ENCODE assay signal across 8 mouse cellular contexts in genomic region chr4:152130771-152131653, GRCm38 (mm10). TPM values are rescaled to one million over a fixed set of nuclear protein-coding genes. Genes with fewer than 3 reads are reported as not detected.
DNase-seq lines count a peak whose midpoint lies in the region; ATAC-seq and TF ChIP-seq lines count a peak whose summit lies in the region.

No protein-coding gene starts in this region.

- H3K9me3 ChIP-seq in intestine, embryonic 14.5 days (ENCODE audit: control insufficient read depth, low read length), result no peaks in the 10 kb centered on the region
- H3K9me3 ChIP-seq in liver, embryonic 14.5 days (ENCODE audit: control insufficient read depth, low read length), result no peaks in the 10 kb centered on the region

- under 1% methylated on average over 85 of the region's 85 CpGs for WGBS in bone marrow, adult 2 months
- WGBS in intestine, embryonic 14.5 days, result under 1% methylated on average over 69 of the region's 85 CpGs
- WGBS in liver, embryonic 14.5 days (ENCODE audit: insufficient replicate concordance), result under 1% methylated on average over 84 of the region's 85 CpGs

- peak overlapping the region; percentile 37 for H3K9ac ChIP-seq in intestine, embryonic 14.5 days (ENCODE audit: low read length)
- no peak overlapping the region for H3K9ac ChIP-seq in liver, embryonic 14.5 days (replicated peaks)

- H3K4me2 ChIP-seq in intestine, embryonic 14.5 days (ENCODE audit: low read length), result peak overlapping the region; percentile 62
- peak overlapping the region; percentile 53 for H3K4me2 ChIP-seq in liver, embryonic 14.5 days (ENCODE audit: low read depth)

- TF ChIP-seq EP300 in liver, embryonic 14.5 days (IDR thresholded peaks at IDR 0.05; ENCODE audit: low read depth), result no peak

- no peak for TF ChIP-seq POLR2A in bone marrow, adult 2 months (IDR thresholded peaks at IDR 0.05; ENCODE audit: borderline replicate concordance, control insufficient read depth, low read depth, low read length)

- peak; percentile 21; the same call in 1 of the 2 replicates for TF ChIP-seq CTCF in bone marrow, adult 2 months (IDR thresholded peaks at IDR 0.05; ENCODE audit: control insufficient read depth, insufficient read depth, low read length)
- peak; percentile 59 for TF ChIP-seq CTCF in liver, embryonic 14.5 days (IDR thresholded peaks at IDR 0.05; ENCODE audit: low read depth)

- peaks cover 82% of the 10 kb centered on the region for H3K27me3 ChIP-seq in intestine, embryonic 14.5 days (replicated peaks; ENCODE audit: control insufficient read depth, insufficient read depth, low read length)
- H3K27me3 ChIP-seq in liver, embryonic 14.5 days (ENCODE audit: control insufficient read depth, insufficient read depth, low read length), result peaks cover 85% of the 10 kb centered on the region

- no peak overlapping the region for H3K4me3 ChIP-seq in bone marrow, adult 2 months (replicated peaks; ENCODE audit: control insufficient read depth, low read depth, low read length)
- H3K4me3 ChIP-seq in intestine, embryonic 14.5 days (ENCODE audit: low read depth, low read length), result peak overlapping the region; percentile 31
- peak overlapping the region; percentile 7 to 45; a peak in 2 of 4 replicates for H3K4me3 ChIP-seq in liver, embryonic 14.5 days (ENCODE audit: insufficient read depth in 1 of 2, low read depth in 2 of 2, low read length in 2 of 2)

- no peaks in the 10 kb centered on the region for H3K4me1 ChIP-seq in bone marrow, adult 2 months (ENCODE audit: control insufficient read depth, insufficient read depth, low read length)
- H3K4me1 ChIP-seq in intestine, embryonic 14.5 days (replicated peaks; ENCODE audit: control insufficient read depth, insufficient read depth, low read length), result peaks cover 11% of the 10 kb centered on the region
- no peaks in the 10 kb centered on the region for H3K4me1 ChIP-seq in liver, embryonic 14.5 days (replicated peaks; ENCODE audit: control insufficient read depth in 2 of 2, insufficient read depth in 2 of 2, low read length in 1 of 2)

- H3K27ac ChIP-seq in bone marrow, adult 2 months (ENCODE audit: control insufficient read depth, insufficient read depth, low read depth, low read length, poor library complexity), result no peak overlapping the region
- no peak overlapping the region for H3K27ac ChIP-seq in intestine, embryonic 14.5 days (ENCODE audit: low read depth)
- H3K27ac ChIP-seq in liver, embryonic 14.5 days, result no peak overlapping the region

- no peaks in the 10 kb centered on the region for H3K36me3 ChIP-seq in intestine, embryonic 14.5 days (ENCODE audit: control insufficient read depth, insufficient read depth, low read length)
- H3K36me3 ChIP-seq in liver, embryonic 14.5 days (replicated peaks; ENCODE audit: control insufficient read depth, insufficient read depth, low read depth), result no peaks in the 10 kb centered on the region

- peak; percentile 58 for DNase-seq in right cerebral cortex, postnatal 25 days
- no peak for DNase-seq in right cerebral cortex, postnatal 36 days (ENCODE audit: low spot score in 2 of 2)
- DNase-seq in gastrocnemius, postnatal 36 days, result peak; percentile 51 to 58
- peak; percentile 84 for DNase-seq in intestine, embryonic 14.5 days (ENCODE audit: low spot score)
- DNase-seq in liver, embryonic 14.5 days (ENCODE audit: low read depth in 3 of 3, low spot score in 3 of 3), result no peak
- DNase-seq in neural tube, embryonic 10.5 days (ENCODE audit: extremely low spot score, low spot score), result peak; percentile 69

- ATAC-seq in intestine, embryonic 14.5 days (replicated peaks; ENCODE audit: low FRiP score, low TSS enrichment, low read depth), result peak; percentile 69
- ATAC-seq in liver, embryonic 14.5 days (ENCODE audit: insufficient read depth), result peak; percentile 56
- no peak for ATAC-seq in monocyte, adult 5-6 weeks (replicated peaks; ENCODE audit: insufficient number of reproducible peaks, low FRiP score, low TSS enrichment, poor library complexity, severe bottlenecking)

- intact Hi-C loops in gastrocnemius, postnatal 36 days (cut with DNase I), result no loop called here

RNA-seq across cellular contexts. Expression of gene Tnfrsf25, which starts 15.3 kb away (rescaled TPM):
- 2.6 and 3.3 TPM in 2 replicates for polyA plus RNA-seq in bone marrow, adult 2 months (2011; ENCODE audit: insufficient read depth, insufficient read length, low replicate concordance, missing spikeins)
- under 1 TPM; 0.76 to 0.84 TPM for total RNA-seq in gastrocnemius, postnatal 36 days (2021)
- 0.97 and 0.98 TPM in 2 replicates for polyA plus RNA-seq in intestine, embryonic 14.5 days (2014; fragmentation: Nextera tagmentation; extraction: Ambion mirVana)
- 0.68 and 0.93 TPM in 2 replicates for polyA plus RNA-seq in liver, embryonic 14.5 days (2012; rRNA removed)
- polyA plus RNA-seq in liver, embryonic 14.5 days (2014; fragmentation: Nextera tagmentation; extraction: Ambion mirVana), result 0.15 and 0.16 TPM in 2 replicates
- total RNA-seq in monocyte, adult 5-6 weeks (2017), result 1.3 to 4.7 TPM in 2 of 3 replicates, not detected in the other

RNA-seq across cellular contexts. Expression of gene Espn, which starts 21.2 kb away (rescaled TPM):
- polyA plus RNA-seq in bone marrow, adult 2 months (2011; ENCODE audit: insufficient read depth, insufficient read length, low replicate concordance, missing spikeins), result 0.61 TPM in 1 of 2 replicates, not detected in the other
- total RNA-seq in gastrocnemius, postnatal 36 days (2021), result under 1 TPM; 0.27 to 0.43 TPM
- polyA plus RNA-seq in intestine, embryonic 14.5 days (2014; fragmentation: Nextera tagmentation; extraction: Ambion mirVana), result 22.8 and 24.2 TPM in 2 replicates
- 1.2 and 1.5 TPM in 2 replicates for polyA plus RNA-seq in liver, embryonic 14.5 days (2012; rRNA removed)
- polyA plus RNA-seq in liver, embryonic 14.5 days (2014; fragmentation: Nextera tagmentation; extraction: Ambion mirVana), result 1.2 and 1.9 TPM in 2 replicates
- 0.53 to 2.0 TPM (median 0.78 TPM) in 3 replicates for total RNA-seq in monocyte, adult 5-6 weeks (2017)

RNA-seq across cellular contexts. Expression of gene Hes2, which starts 27.7 kb away (rescaled TPM):
- not detected in 2 replicates for polyA plus RNA-seq in bone marrow, adult 2 months (2011; ENCODE audit: insufficient read depth, insufficient read length, low replicate concordance, missing spikeins)
- total RNA-seq in gastrocnemius, postnatal 36 days (2021), result not detected
- not detected in 2 replicates for polyA plus RNA-seq in intestine, embryonic 14.5 days (2014; fragmentation: Nextera tagmentation; extraction: Ambion mirVana)
- polyA plus RNA-seq in liver, embryonic 14.5 days (2012; rRNA removed), result 0.01 and 0.02 TPM in 2 replicates
- polyA plus RNA-seq in liver, embryonic 14.5 days (2014; fragmentation: Nextera tagmentation; extraction: Ambion mirVana), result 0.05 TPM in 1 of 2 replicates, not detected in the other
- not detected in 3 replicates for total RNA-seq in monocyte, adult 5-6 weeks (2017)

RNA-seq across cellular contexts. Expression of gene Acot7, which starts 46.9 kb away (rescaled TPM):
- 12.4 and 32.0 TPM in 2 replicates for polyA plus RNA-seq in bone marrow, adult 2 months (2011; ENCODE audit: insufficient read depth, insufficient read length, low replicate concordance, missing spikeins)
- 10 to 100 TPM; 15.0 to 18.5 TPM for total RNA-seq in gastrocnemius, postnatal 36 days (2021)
- 61.5 and 69.7 TPM in 2 replicates for polyA plus RNA-seq in intestine, embryonic 14.5 days (2014; fragmentation: Nextera tagmentation; extraction: Ambion mirVana)
- 10.8 and 12.5 TPM in 2 replicates for polyA plus RNA-seq in liver, embryonic 14.5 days (2012; rRNA removed)
- polyA plus RNA-seq in liver, embryonic 14.5 days (2014; fragmentation: Nextera tagmentation; extraction: Ambion mirVana), result 12.2 and 13.0 TPM in 2 replicates
- total RNA-seq in monocyte, adult 5-6 weeks (2017), result 18.1 to 62.4 TPM (median 30.9 TPM) in 3 replicates

RNA-seq across cellular contexts. Expression of gene Plekhg5, which starts 58.7 kb away (rescaled TPM):
- polyA plus RNA-seq in bone marrow, adult 2 months (2011; ENCODE audit: insufficient read depth, insufficient read length, low replicate concordance, missing spikeins), result 6.5 and 6.6 TPM in 2 replicates
- 1 to 10 TPM; 6.3 to 6.4 TPM for total RNA-seq in gastrocnemius, postnatal 36 days (2021)
- polyA plus RNA-seq in intestine, embryonic 14.5 days (2014; fragmentation: Nextera tagmentation; extraction: Ambion mirVana), result 9.0 and 9.2 TPM in 2 replicates
- polyA plus RNA-seq in liver, embryonic 14.5 days (2012; rRNA removed), result 4.5 and 4.7 TPM in 2 replicates
- polyA plus RNA-seq in liver, embryonic 14.5 days (2014; fragmentation: Nextera tagmentation; extraction: Ambion mirVana), result 2.6 and 4.8 TPM in 2 replicates
- total RNA-seq in monocyte, adult 5-6 weeks (2017), result 2.5 to 8.2 TPM (median 5.6 TPM) in 3 replicates

Comparison
In these comparisons a context has a peak if more than half of its experiments do, and no peak if none do; other contexts are left out.
1. DNase-seq: peak in right cerebral cortex, postnatal 25 days (single experiment), gastrocnemius, postnatal 36 days (2 of 2), intestine, embryonic 14.5 days (single experiment) and neural tube, embryonic 10.5 days (single experiment); none in right cerebral cortex, postnatal 36 days (0 of 2) and liver, embryonic 14.5 days (0 of 3).